Mouse (Mus musculus) hindbrain, postnatal 0 days (tissue): ENCODE results near the gene Sec24c. TPM values are rescaled to one million over a fixed set of nuclear protein-coding genes. Genes with fewer than 3 reads are reported as not detected.
A peak's percentile ranks its signal among the peaks of the same experiment; 100 is the strongest.

ENCODE experiments used
- ATAC-seq: fragments of 200-750 bp; cut with Nextera tagmentation; 2 replicates; pipeline ENCODE4 v1.8.0; 2017; ENCODE audit warnings: mild to moderate bottlenecking, moderate TSS enrichment, moderate library complexity
- DNase-seq: peaks from one replicate; pipeline ENCODE4 v3.0.0-alpha.2; 2015; ENCODE audit warnings: low spot score
- H3K27ac ChIP-seq: fragments of 300-500 bp; sonication (generic); 2 replicates; pipeline ENCODE4 v1.5.1; 2014; ENCODE audit warnings: mild to moderate bottlenecking
- H3K27me3 ChIP-seq: fragments of 300-500 bp; sonication (generic); 2 replicates; pipeline ENCODE4 v1.6.1; 2014; ENCODE audit warnings: low read length, mixed read lengths; ENCODE audit not compliant: insufficient read depth
- H3K36me3 ChIP-seq: fragments of 300-500 bp; sonication (generic); 2 replicates; pipeline ENCODE4 v1.6.1; 2014; ENCODE audit warnings: low read length, mixed read lengths; ENCODE audit not compliant: insufficient read depth
- H3K4me1 ChIP-seq: fragments of 300-500 bp; sonication (generic); 2 replicates; pipeline ENCODE4 v1.6.1; 2014; ENCODE audit warnings: antibody characterized with exemption, low read length, mixed read lengths; ENCODE audit not compliant: insufficient read depth
- H3K4me2 ChIP-seq: fragments of 300-500 bp; sonication (generic); 2 replicates; pipeline ENCODE4 v1.6.1; 2014; ENCODE audit warnings: low read depth, mild to moderate bottlenecking, low read length, moderate library complexity, mixed read lengths
- H3K4me3 ChIP-seq: fragments of 300-500 bp; sonication (generic); 2 replicates; pipeline ENCODE4 v1.5.1; 2014; ENCODE audit warnings: low read length
- H3K9ac ChIP-seq: fragments of 300-500 bp; sonication (generic); replicated peaks from 2 replicates; pipeline ENCODE4 v1.6.1; 2014; ENCODE audit warnings: mild to moderate bottlenecking, low read length, moderate library complexity, mixed read lengths
- H3K9me3 ChIP-seq: fragments of 300-500 bp; sonication (generic); 2 replicates; pipeline ENCODE4 v1.6.1; 2016; ENCODE audit warnings: low read length, mixed read lengths
- CTCF ChIP-seq: IDR thresholded peaks from 2 replicates; pipeline ENCODE4 v1.5.1; 2016; ENCODE audit warnings: antibody characterized with exemption, control low read depth, low read depth
- WGBS: fragments of 180-500 bp; shearing (Covaris S2); extraction: QIAGEN DNeasy Blood & Tissue Kit; methylation state at CpG from one replicate; pipeline ENCODE4 v1.1.7; 2014; 5-methylcytosine and 5-hydroxymethylcytosine counted together
- polyA plus RNA-seq: library from polyadenylated mRNA; unstranded; fragments of >200 nt; fragmentation: Nextera tagmentation; extraction: Ambion mirVana; gene quantifications from 2 replicates; pipeline ENCODE4 v1.2.1, GENCODE M21; 2015
- total RNA-seq: library from RNA; depleted of rRNA; stranded (reverse); fragments of >200 nt; gene quantifications from 2 replicates; pipeline ENCODE4 v1.2.3, GENCODE M21; 2014

Sec24c gene
- total and polyA plus RNA-seq, 2 experiments from 2014 or later: 58.7 to 166 TPM

DNA sequence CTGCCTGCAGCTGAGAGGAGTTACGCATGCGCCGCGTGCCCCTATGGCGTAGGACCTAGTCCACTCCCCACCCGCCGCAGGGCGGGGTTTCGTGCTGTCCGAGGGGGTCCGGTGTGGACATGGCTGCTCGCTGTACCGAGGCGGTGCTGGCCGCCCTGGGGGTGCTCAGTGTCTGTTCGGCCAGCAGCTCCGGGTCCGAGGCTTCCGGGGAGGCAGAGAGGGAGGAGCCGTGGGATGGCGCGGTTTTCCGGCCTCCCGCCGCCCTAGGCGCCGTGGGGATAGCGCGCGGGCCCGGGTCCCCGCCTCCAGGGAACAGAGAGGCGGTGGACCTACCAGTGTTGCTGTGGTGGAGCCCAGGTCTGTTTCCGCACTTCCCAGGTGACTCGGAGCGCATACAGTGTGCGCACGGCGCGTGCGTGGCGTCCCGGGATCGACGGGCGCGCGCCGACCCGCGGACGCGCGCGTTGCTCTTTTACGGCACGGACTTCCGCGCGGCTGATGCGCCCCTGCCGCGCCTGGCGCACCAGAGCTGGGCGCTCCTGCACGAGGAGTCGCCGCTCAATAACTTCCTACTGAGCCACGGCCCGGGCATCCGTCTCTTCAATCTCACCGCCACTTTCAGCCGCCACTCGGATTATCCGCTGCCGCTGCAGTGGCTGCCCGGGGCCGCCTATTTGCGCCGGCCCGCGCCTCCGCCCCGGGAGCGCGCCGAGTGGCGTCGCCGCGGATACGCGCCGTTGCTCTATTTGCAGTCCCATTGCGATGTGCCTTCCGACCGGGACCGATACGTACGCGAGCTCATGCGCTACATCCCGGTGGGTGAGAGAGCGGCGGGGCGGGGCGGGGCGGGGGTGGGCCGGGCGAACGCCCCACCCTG is 21.0 kb downstream of the Sec24c start, which contains the start of gene Fut11:
TSS of gene Fut11 (plus strand) at position 85 of the 877 bp plus-strand sequence.
- peak within 1 kb of the TSS; percentile 78 for H3K9ac ChIP-seq
- H3K36me3 ChIP-seq: peaks cover 34% of the 10 kb centered on the region
- DNase-seq: peak; percentile 96
- WGBS: under 1% methylated on average over 106 of the region's 111 CpGs
- TF ChIP-seq CTCF: 0 out of 2 replicates have a peak, but pooled peaks have one; percentile 1
- H3K4me1 ChIP-seq: peaks cover 12% of the 10 kb centered on the region
- H3K4me2 ChIP-seq: peak within 1 kb of the TSS; percentile 82
- H3K4me3 ChIP-seq: peak within 1 kb of the TSS; percentile 73
- H3K27me3 ChIP-seq: no peaks in the 10 kb centered on the region
- no peaks in the 10 kb centered on the region for H3K9me3 ChIP-seq
- peak within 1 kb of the TSS; percentile 98 for H3K27ac ChIP-seq
- peak; percentile 94 for ATAC-seq

DNA sequence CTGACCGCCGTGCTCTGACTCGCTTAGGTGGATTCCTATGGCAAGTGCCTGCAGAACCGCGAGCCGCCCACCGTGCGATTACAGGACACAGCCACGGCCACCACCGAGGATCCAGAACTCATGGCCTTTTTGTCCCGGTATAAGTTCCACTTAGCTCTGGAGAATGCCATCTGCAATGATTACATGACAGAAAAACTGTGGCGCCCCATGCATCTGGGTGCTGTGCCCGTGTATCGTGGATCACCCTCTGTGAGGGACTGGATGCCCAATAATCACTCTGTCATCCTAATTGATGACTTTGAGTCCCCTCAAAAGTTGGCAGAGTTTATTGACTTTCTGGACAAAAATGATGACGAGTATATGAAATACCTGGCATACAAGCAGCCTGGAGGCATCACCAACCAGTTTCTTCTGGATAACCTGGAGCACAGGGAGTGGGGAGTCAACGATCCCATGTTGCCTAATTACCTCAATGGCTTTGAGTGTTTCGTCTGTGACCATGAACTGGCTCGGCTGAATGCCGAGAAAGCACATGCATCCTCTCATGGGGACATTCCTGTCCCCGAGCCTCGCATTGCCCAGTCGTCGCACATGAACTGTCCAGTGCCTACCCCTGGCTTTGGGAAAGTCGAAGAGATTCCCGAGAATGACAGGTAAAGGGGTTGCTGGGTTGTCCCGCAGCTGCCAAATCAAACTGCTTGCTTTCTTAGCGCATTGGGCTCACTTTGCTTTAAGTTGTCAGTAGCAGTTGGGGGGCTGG is 21.8 kb downstream of the Sec24c start:
- TF ChIP-seq CTCF: no peak
- no peak for ATAC-seq
- Histone ChIP-seq H3K27ac (peak overlapping the region; percentile 98), H3K27me3 (no peaks in the 10 kb centered on the region), H3K4me2 (peak overlapping the region; percentile 82), H3K9me3 (no peaks in the 10 kb centered on the region), H3K4me3 (peak overlapping the region; percentile 73), H3K4me1 (peaks cover 12% of the 10 kb centered on the region), H3K9ac (peak overlapping the region; percentile 78), H3K36me3 (peaks cover 30% of the 10 kb centered on the region)
- DNase-seq: no peak
- 10% methylated on average over 26 of the region's 27 CpGs for WGBS

DNA sequence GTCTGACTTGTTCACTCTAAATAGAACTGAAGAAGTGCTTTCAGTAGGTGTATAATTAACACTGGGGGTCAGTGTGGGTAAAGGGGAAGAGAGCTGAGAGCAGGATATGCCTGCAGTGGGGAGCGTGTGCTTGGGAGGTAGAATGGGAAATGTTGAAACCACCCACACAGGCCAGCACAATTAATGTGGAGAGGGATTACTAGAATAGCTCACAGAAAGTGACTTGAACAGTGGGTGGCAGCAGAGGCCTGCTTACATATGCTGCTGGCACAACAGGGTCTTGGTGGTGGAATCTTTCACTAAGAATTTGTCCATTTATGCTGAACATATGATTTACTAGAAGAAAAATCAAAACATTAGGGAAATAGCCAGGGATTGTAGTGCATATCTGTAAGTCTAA is 22.9 kb downstream of the Sec24c start:
- H3K4me3 ChIP-seq: peak overlapping the region; percentile 73
- TF ChIP-seq CTCF: peak; percentile 67
- WGBS: 3% methylated on average over 1 of the region's 1 CpGs
- no peaks in the 10 kb centered on the region for H3K9me3 ChIP-seq
- H3K4me1 ChIP-seq: peaks cover 18% of the 10 kb centered on the region
- peak overlapping the region; percentile 82 for H3K4me2 ChIP-seq
- no peak for ATAC-seq
- H3K27ac ChIP-seq: 0 out of 2 replicates have a peak overlapping the region, but pooled peaks have one; percentile 17
- H3K27me3 ChIP-seq: no peaks in the 10 kb centered on the region
- DNase-seq: peak; percentile 79
- H3K9ac ChIP-seq: peak overlapping the region; percentile 78
- H3K36me3 ChIP-seq: peaks cover 20% of the 10 kb centered on the region

DNA sequence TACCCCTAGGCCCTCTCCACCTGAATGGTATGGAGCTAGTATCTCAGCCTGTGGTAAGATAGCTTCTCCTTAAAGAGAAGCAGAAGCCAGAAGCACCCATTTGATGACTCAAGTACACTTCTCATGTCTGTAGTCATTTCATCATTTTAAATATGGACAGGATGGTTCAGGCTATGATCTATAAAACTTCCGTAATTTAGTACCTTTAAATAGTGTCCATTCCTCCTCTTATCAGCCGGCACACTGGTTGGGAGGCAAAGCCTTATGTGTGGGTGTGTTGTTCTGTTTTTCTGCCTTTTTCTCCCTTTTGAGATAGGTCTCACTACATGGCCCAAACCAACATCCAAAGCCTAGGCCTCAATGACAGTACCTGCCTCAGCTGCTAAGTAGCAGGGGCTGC is 24.4 kb downstream of the Sec24c start:
- no peaks in the 10 kb centered on the region for H3K9me3 ChIP-seq
- H3K27me3 ChIP-seq: no peaks in the 10 kb centered on the region
- no peak for TF ChIP-seq CTCF
- ATAC-seq (no peak), DNase-seq (no peak)
- peak overlapping the region; percentile 15; the same call in 1 of the 2 replicates for H3K9ac ChIP-seq
- H3K36me3 ChIP-seq: peaks cover 7% of the 10 kb centered on the region
- no peak overlapping the region for H3K4me3 ChIP-seq
- peak overlapping the region; percentile 82 for H3K4me2 ChIP-seq
- peaks cover 18% of the 10 kb centered on the region for H3K4me1 ChIP-seq
- WGBS: 89% methylated on average over 2 of the region's 2 CpGs
- no peak overlapping the region for H3K27ac ChIP-seq

DNA sequence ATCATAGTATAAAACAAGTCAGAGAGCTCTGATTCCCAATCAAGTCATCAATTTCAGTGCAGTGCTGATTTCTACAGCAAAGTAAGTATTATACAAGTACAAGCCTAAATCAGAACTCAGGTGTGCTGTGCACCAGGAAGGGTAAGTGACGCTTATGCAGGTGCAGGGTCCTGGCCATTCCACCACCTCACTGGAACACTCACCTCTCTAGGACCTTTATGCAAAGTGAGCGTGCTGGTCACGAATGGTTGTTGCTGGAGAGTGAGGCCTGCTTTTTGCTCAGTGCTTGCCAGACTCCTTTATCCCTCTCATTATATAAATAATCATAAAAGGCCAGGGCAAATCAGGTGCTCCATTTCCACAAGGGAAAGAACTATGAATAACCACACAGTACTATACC is 26.3 kb downstream of the Sec24c start:
- H3K4me3 ChIP-seq: no peak overlapping the region
- no peak overlapping the region for H3K9ac ChIP-seq
- ATAC-seq (no peak), DNase-seq (no peak)
- peaks cover 4% of the 10 kb centered on the region; the same call in 1 of the 2 replicates for H3K36me3 ChIP-seq
- H3K9me3 ChIP-seq: no peaks in the 10 kb centered on the region
- no peak for TF ChIP-seq CTCF
- no peak overlapping the region; the same call in 1 of the 2 replicates for H3K4me2 ChIP-seq
- peaks cover 18% of the 10 kb centered on the region for H3K4me1 ChIP-seq
- WGBS: 81% methylated on average over 3 of the region's 3 CpGs
- H3K27me3 ChIP-seq: no peaks in the 10 kb centered on the region
- H3K27ac ChIP-seq: no peak overlapping the region

DNA sequence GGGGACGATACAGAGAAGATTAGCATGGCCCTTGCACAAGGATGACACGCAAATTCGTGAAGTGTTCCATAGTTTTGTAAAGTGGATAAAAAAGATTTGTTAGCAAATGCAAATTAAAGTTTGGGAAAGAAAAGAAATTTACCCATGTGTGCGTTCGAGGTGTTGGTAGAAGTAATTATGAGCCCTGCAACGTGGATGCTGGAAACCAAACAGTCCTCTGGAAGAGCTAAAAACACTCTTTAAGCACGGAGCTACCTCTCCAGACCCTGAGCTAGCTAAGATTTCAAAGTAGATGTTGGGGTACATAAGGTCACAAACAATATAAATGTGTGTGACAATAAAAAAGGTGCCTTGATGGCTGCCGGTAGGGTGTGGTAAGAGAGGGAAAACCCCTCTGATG is 27.4 kb downstream of the Sec24c start:
- H3K27ac ChIP-seq: no peak overlapping the region
- no peak for DNase-seq
- H3K27me3 ChIP-seq: no peaks in the 10 kb centered on the region
- no peak for ATAC-seq
- H3K9me3 ChIP-seq: no peaks in the 10 kb centered on the region
- peaks cover 4% of the 10 kb centered on the region; the same call in 1 of the 2 replicates for H3K36me3 ChIP-seq
- peak overlapping the region; percentile 65 for H3K4me2 ChIP-seq
- H3K4me1 ChIP-seq: peaks cover 10% of the 10 kb centered on the region
- 84% methylated on average over 8 of the region's 8 CpGs for WGBS
- no peak for TF ChIP-seq CTCF
- H3K4me3 ChIP-seq: no peak overlapping the region
- H3K9ac ChIP-seq: peak overlapping the region; percentile 84; the same call in 1 of the 2 replicates
